Mouse (Mus musculus) hindbrain, embryonic 16.5 days (tissue): ENCODE data around the gene Gm49396. TPM values are rescaled to one million over a fixed set of nuclear protein-coding genes. Genes with fewer than 3 reads are reported as not detected.
A peak's percentile ranks its signal among the peaks of the same experiment; 100 is the strongest.

Source experiments
- ATAC-seq: fragments of 200-750 bp; cut with Nextera tagmentation; 2 replicates; pipeline ENCODE4 v1.8.0; 2017; ENCODE audit warnings: moderate TSS enrichment, moderate library complexity
- H3K27ac ChIP-seq: fragments of 300-500 bp; sonication (generic); 2 replicates; pipeline ENCODE4 v1.5.1; 2014; ENCODE audit warnings: low read depth, mild to moderate bottlenecking, control low read depth, low read length, moderate library complexity
- H3K27me3 ChIP-seq: fragments of 300-500 bp; sonication (generic); replicated peaks from 2 replicates; pipeline ENCODE4 v1.6.1; 2014; ENCODE audit warnings: low read length; ENCODE audit not compliant: control insufficient read depth, insufficient read depth
- H3K36me3 ChIP-seq: fragments of 300-500 bp; sonication (generic); 2 replicates; pipeline ENCODE4 v1.6.1; 2014; ENCODE audit warnings: mild to moderate bottlenecking, low read length, moderate library complexity, mixed read lengths; ENCODE audit not compliant: control insufficient read depth, insufficient read depth
- H3K4me1 ChIP-seq: fragments of 300-500 bp; sonication (generic); 2 replicates; pipeline ENCODE4 v1.6.1; 2014; ENCODE audit warnings: low read depth, low read length; ENCODE audit not compliant: control insufficient read depth, insufficient read depth
- H3K4me2 ChIP-seq: fragments of 300-500 bp; sonication (generic); 2 replicates; pipeline ENCODE4 v1.6.1; 2014; ENCODE audit warnings: mild to moderate bottlenecking, low read length, control low read depth, moderate library complexity
- H3K4me3 ChIP-seq: fragments of 300-500 bp; sonication (generic); 2 replicates; pipeline ENCODE4 v1.5.1; 2014; ENCODE audit warnings: mild to moderate bottlenecking, low read length, control low read depth, moderate library complexity
- H3K9ac ChIP-seq: fragments of 300-500 bp; sonication (generic); 2 replicates; pipeline ENCODE4 v1.6.1; 2014; ENCODE audit warnings: low read depth, mild to moderate bottlenecking, control low read depth, low read length, moderate library complexity
- H3K9me3 ChIP-seq: fragments of 300-500 bp; sonication (generic); 2 replicates; pipeline ENCODE4 v1.6.1; 2014; ENCODE audit warnings: mild to moderate bottlenecking, low read length, moderate library complexity; ENCODE audit not compliant: control insufficient read depth
- WGBS: fragments of 180-500 bp; shearing (Covaris S2); extraction: QIAGEN DNeasy Blood & Tissue Kit; methylation state at CpG from one replicate; pipeline ENCODE4 v1.1.7; 2014; 5-methylcytosine and 5-hydroxymethylcytosine counted together
- polyA plus RNA-seq: library from polyadenylated mRNA; unstranded; fragments of >200 nt; fragmentation: Nextera tagmentation; extraction: Ambion mirVana; gene quantifications from 2 replicates; pipeline ENCODE4 v1.2.1, GENCODE M21; 2015

Gene Gm49396
- polyA plus RNA-seq, 1 experiment from 2014 or later, result 13.7 TPM

DNA sequence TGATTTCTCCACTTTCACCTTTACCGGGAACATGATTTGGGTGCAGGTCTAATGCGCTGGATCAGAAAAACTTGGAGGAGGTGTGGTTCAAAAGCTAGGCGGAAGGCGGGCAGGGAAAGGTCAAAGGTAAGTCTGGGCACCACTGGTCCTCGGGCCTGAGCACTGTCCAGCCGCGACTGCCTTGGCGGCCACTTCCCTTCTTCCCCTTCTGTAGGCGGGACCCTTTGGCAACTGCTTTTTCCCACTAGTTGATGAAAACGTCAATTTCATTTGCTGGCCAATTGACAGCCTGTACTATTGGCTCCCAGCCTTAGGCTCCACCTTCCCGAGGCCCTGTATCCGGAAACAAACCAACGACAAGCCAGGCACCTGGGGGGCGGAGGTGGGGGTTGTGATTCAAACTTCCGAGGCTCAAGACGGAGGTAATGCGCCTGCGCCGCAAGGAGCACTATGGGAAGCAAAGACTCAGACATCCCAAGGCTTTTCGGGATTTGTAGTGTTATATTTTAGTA lies 3.6 kb upstream of the Gm49396 start, which contains the start of gene Lin37:
Lin37 (minus strand) TSS at position 396 of the 512 bp plus-strand sequence.
- Histone ChIP-seq H3K4me3 (peak within 1 kb of the TSS; percentile 62), H3K27ac (peak within 1 kb of the TSS; percentile 64), H3K27me3 (no peaks in the 10 kb centered on the region), H3K36me3 (peaks cover 23% of the 10 kb centered on the region), H3K9me3 (no peaks in the 10 kb centered on the region), H3K9ac (peak within 1 kb of the TSS; percentile 74), H3K4me2 (peak within 1 kb of the TSS; percentile 99), H3K4me1 (peaks cover 25% of the 10 kb centered on the region)
- WGBS, result under 1% methylated on average over 20 of the region's 20 CpGs
- ATAC-seq, result peak; percentile 90

DNA sequence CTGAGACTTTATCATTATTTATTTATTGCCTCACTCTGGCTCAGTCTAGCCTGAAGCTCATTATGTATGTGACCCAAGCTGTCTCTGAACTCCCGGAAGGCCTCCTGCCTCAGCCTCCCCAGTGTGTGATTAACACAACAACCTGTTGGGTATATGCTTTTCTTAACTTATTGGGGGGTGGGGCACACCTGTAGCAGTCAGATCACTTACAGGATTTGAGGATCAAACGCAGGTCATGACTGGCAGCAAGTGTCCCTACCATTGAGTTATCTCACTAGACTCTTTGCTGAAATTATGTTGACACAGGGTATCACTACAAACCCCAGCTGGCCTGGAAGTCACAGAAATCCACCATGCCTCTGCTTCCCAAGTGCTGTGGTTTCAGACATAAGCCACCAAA lies 2.8 kb upstream of the Gm49396 start:
- Histone ChIP-seq H3K27me3 (no peaks in the 10 kb centered on the region), H3K36me3 (peaks cover 19% of the 10 kb centered on the region), H3K4me1 (peaks cover 25% of the 10 kb centered on the region), H3K9ac (no peak overlapping the region), H3K27ac (no peak overlapping the region), H3K9me3 (no peaks in the 10 kb centered on the region), H3K4me2 (no peak overlapping the region; the same call in 1 of the 2 replicates), H3K4me3 (no peak overlapping the region)
- WGBS, result 48% methylated on average over 2 of the region's 2 CpGs
- ATAC-seq, result no peak

DNA sequence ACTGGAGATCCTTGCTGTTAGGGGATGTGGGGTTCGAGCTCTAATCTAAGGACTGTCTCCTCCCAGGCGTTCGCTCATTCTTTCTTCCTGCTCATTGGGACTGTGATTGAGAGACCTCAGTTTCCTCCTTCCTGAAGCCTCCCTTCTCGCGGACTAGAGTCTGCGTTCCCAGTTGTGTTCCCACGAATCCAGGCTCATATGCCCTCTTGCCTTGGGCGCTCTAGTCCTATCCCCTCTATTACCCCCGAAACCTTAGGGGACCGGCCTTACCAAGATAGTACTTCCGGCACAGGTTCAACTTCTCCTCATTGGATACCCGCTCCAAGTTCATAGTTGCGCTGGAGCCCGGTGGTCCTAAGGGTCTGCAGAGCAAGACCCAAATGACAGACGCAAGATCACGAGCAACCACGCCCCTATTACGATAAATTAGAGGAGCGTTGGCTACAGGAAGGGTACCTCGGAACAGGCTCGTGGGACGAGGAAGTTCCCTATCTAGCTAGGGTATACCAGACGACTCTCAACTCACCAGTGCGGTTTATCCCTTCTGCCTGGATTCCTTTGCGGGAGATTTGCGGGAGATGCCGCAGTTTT lies 523 bp upstream of the Gm49396 start:
- Histone ChIP-seq H3K4me2 (peak overlapping the region; percentile 89), H3K36me3 (peaks cover 9% of the 10 kb centered on the region), H3K27ac (peak overlapping the region; percentile 71), H3K4me1 (peaks cover 25% of the 10 kb centered on the region), H3K9me3 (no peaks in the 10 kb centered on the region), H3K4me3 (peak overlapping the region; percentile 82), H3K9ac (peak overlapping the region; percentile 69), H3K27me3 (no peaks in the 10 kb centered on the region)
- ATAC-seq, result no peak
- 1% methylated on average over 27 of the region's 27 CpGs for WGBS

DNA sequence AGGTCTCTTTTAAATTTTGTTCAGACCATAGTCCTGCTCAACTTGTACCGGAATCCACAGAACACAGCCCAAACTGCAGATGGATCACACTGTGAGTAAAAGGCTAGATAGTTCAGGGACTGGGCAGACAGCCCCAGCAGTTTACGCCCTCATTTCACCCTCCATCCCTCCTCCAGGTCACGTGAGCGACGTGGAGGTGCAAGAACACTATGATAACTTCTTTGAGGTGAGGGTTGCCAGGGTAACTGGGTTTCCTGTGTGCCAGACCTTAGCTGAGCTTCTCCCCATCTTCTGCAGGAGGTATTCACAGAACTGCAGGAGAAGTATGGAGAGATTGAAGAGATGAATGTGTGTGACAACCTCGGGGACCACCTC lies 749 bp downstream of the Gm49396 start:
- Histone ChIP-seq H3K9me3 (no peaks in the 10 kb centered on the region), H3K4me2 (peak overlapping the region; percentile 89), H3K27ac (peak overlapping the region; percentile 93), H3K4me1 (peaks cover 17% of the 10 kb centered on the region), H3K36me3 (peaks cover 18% of the 10 kb centered on the region), H3K27me3 (no peaks in the 10 kb centered on the region), H3K9ac (peak overlapping the region; percentile 83), H3K4me3 (peak overlapping the region; percentile 82)
- WGBS, result 24% methylated on average over 6 of the region's 6 CpGs
- no peak for ATAC-seq

DNA sequence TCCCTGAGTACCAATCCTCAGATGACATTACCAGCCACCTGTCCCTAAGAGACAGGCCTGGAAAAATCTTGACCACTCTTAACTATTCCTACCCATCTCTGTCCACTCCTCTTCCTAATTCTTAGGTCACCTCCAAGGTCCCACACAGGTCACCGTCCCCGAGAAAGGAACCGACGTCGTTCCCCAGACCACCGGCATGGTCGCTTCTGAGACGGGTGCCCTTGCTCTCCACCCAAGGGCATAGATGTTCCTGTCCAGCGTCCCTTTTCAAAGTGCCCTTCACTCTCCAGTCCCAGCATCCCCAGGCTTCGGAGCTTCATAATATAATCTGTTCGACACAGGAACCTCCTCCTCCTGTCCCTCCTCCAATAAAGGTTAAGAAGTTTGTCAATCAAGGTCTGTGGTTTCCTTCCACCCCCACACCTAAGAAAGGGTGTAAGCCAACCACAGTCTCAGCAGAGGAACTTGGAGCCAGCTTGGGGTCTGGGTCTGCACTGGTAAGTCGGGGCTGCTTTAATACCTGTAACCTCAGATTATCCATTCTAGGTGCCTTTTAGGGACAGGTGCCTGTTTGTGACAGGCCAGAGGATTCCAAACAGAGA lies 1.9 kb downstream of the Gm49396 start, which contains the start of gene Igflr1:
Igflr1 (plus strand) TSS at position 458 of the 602 bp plus-strand sequence.
- no peak within 1 kb of the TSS; the same call in 1 of the 2 replicates for H3K27ac ChIP-seq
- no peak for ATAC-seq
- H3K9me3 ChIP-seq, result no peaks in the 10 kb centered on the region
- H3K9ac ChIP-seq, result no peak within 1 kb of the TSS
- WGBS, result 94% methylated on average over 12 of the region's 12 CpGs
- H3K36me3 ChIP-seq, result peaks cover 29% of the 10 kb centered on the region
- peaks cover 11% of the 10 kb centered on the region for H3K4me1 ChIP-seq
- H3K4me3 ChIP-seq, result peak within 1 kb of the TSS; percentile 82; the same call in 1 of the 2 replicates
- no peaks in the 10 kb centered on the region for H3K27me3 ChIP-seq
- H3K4me2 ChIP-seq, result no peak within 1 kb of the TSS

DNA sequence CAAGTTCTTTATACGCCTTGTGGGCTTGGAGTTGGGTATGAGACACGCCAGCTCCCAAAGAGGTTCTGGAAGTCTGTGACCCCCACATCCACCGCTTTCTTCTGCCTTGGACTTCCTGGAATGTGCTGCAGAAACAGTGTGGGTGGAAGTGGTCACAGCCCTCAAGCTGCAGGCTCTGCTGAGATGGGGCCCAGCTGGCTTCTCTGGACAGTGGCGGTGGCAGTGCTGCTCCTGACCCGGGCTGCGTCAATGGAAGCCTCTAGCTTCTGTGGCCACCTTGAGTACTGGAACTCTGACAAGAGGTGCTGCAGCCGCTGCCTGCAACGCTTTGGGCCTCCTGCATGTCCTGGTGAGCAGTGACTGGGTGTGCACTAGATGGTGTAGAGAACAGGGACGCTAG lies 2.9 kb downstream of the Gm49396 start:
- Histone ChIP-seq H3K4me2 (no peak overlapping the region), H3K27ac (no peak overlapping the region), H3K9me3 (no peaks in the 10 kb centered on the region), H3K27me3 (no peaks in the 10 kb centered on the region), H3K36me3 (peaks cover 35% of the 10 kb centered on the region), H3K4me3 (no peak overlapping the region), H3K9ac (no peak overlapping the region), H3K4me1 (peaks cover 9% of the 10 kb centered on the region)
- ATAC-seq, result no peak
- WGBS, result 90% methylated on average over 9 of the region's 9 CpGs

DNA sequence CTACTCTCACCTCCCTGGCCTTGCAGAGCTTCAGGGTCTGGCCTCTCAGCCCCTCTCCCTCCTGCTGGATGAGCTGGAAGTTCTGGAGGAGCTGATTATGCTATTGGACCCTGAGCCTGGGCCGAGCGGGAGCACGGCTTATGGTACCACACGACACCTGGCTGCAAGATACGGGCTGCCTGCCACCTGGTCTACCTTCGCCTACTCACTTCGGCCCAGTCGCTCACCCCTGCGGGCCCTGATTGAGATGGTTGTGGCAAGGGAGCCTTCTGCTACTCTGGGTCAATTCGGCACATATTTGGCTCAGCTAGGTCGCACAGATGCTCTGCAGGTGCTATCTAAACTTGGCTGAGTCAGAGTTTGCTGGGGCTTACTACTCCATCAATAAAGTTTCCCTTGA lies 4.4 kb downstream of the Gm49396 start:
- WGBS, result 90% methylated on average over 11 of the region's 11 CpGs
- Histone ChIP-seq H3K27me3 (no peaks in the 10 kb centered on the region), H3K4me3 (no peak overlapping the region), H3K9me3 (no peaks in the 10 kb centered on the region), H3K4me1 (peaks cover 7% of the 10 kb centered on the region), H3K27ac (no peak overlapping the region), H3K36me3 (peaks cover 43% of the 10 kb centered on the region), H3K9ac (no peak overlapping the region), H3K4me2 (no peak overlapping the region)
- ATAC-seq, result no peak

DNA sequence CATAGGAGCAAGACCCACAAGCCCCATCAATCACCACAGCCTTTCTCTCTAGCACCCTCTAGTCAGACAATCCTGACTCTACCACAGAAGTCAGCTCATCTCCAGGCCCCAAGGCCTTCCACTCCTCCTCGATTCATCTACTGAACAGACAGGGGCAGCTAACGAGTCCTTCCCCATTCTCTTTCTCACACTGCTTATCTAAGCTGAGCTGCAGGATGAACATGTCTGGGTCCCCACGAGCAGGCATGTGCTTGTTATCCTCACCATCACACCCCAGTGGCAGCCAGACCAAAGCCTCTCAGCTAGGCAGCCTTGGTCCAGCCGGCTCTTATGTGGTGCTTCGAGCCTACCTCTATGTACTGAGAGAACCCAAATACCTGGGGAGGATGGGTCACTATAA lies 9.2 kb downstream of the Gm49396 start:
- Histone ChIP-seq H3K36me3 (peaks cover 80% of the 10 kb centered on the region), H3K4me1 (no peaks in the 10 kb centered on the region), H3K4me3 (no peak overlapping the region), H3K9ac (no peak overlapping the region), H3K4me2 (no peak overlapping the region), H3K27ac (no peak overlapping the region), H3K27me3 (no peaks in the 10 kb centered on the region), H3K9me3 (no peaks in the 10 kb centered on the region)
- WGBS, result 89% methylated on average over 4 of the region's 5 CpGs
- ATAC-seq, result no peak

DNA sequence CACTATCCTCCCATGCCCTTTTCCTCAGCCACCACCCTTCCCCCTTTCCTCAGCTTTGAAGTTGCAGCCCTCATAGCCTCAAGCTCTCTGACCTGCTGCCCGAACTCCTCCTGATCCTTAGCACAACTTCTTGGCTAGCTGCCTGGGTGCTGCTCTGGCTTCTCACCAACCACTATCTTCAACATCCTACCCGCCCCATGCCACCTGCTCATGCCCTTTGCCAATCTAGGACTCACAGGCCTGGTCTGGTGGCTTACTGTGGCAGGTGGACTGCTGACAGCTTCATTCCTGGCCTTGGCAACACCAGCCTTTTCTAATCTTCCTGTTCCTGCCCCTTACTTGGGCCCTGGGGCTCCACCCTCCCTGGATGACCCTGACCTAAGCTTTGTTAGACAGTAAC lies 9.8 kb downstream of the Gm49396 start:
- Histone ChIP-seq H3K36me3 (peaks cover 82% of the 10 kb centered on the region), H3K27me3 (no peaks in the 10 kb centered on the region), H3K4me1 (no peaks in the 10 kb centered on the region), H3K4me3 (no peak overlapping the region), H3K27ac (no peak overlapping the region), H3K4me2 (no peak overlapping the region), H3K9ac (no peak overlapping the region), H3K9me3 (no peaks in the 10 kb centered on the region)
- 73% methylated on average over 2 of the region's 2 CpGs for WGBS
- no peak for ATAC-seq
